Mouse (Mus musculus) limb, embryonic 10.5 days (tissue): Measurements from ENCODE around the gene Exosc8. TPM values are rescaled to one million over a fixed set of nuclear protein-coding genes. Genes with fewer than 3 reads are reported as not detected.
"Not testable (repeated sequence)": the region's sequence is repeated elsewhere in the genome, so short reads cannot be mapped to it uniquely, and the experiment has no call there.

Source experiments
- DNase-seq: peaks from one replicate; pipeline ENCODE4 v3.0.0-alpha.2; 2017; ENCODE audit warnings: low spot score
- H3K27ac ChIP-seq: fragments of 300-500 bp; sonication (generic); 2 replicates; pipeline ENCODE4 v1.5.1; 2016; ENCODE audit warnings: mild to moderate bottlenecking
- H3K27me3 ChIP-seq: fragments of 300-500 bp; sonication (generic); 2 replicates; pipeline ENCODE4 v1.6.1; 2016; ENCODE audit warnings: low read depth, mild to moderate bottlenecking; ENCODE audit not compliant: poor library complexity, severe bottlenecking
- H3K36me3 ChIP-seq: fragments of 300-500 bp; sonication (generic); 2 replicates; pipeline ENCODE4 v1.6.1; 2016; ENCODE audit warnings: mild to moderate bottlenecking, moderate library complexity
- H3K4me1 ChIP-seq: fragments of 300-500 bp; sonication (generic); 2 replicates; pipeline ENCODE4 v1.6.1; 2016
- H3K4me3 ChIP-seq: fragments of 300-500 bp; sonication (generic); 2 replicates; pipeline ENCODE4 v1.5.1; 2016; ENCODE audit warnings: mild to moderate bottlenecking, moderate library complexity
- H3K9me3 ChIP-seq: fragments of 300-500 bp; sonication (generic); replicated peaks from 2 replicates; pipeline ENCODE4 v1.6.1; 2016; ENCODE audit warnings: mild to moderate bottlenecking
- WGBS: fragments of 180-500 bp; shearing (Covaris S2); methylation state at CpG from one replicate; pipeline ENCODE4 v1.1.7; 2016; 5-methylcytosine and 5-hydroxymethylcytosine counted together
- polyA plus RNA-seq: library from polyadenylated mRNA; unstranded; fragments of >200 nt; fragmentation: Nextera tagmentation; extraction: Ambion mirVana; gene quantifications from 2 replicates; pipeline ENCODE4 v1.2.1, GENCODE M21; 2016

The Exosc8 gene
- polyA plus RNA-seq, 1 experiment from 2014 or later, result 183 TPM

DNA sequence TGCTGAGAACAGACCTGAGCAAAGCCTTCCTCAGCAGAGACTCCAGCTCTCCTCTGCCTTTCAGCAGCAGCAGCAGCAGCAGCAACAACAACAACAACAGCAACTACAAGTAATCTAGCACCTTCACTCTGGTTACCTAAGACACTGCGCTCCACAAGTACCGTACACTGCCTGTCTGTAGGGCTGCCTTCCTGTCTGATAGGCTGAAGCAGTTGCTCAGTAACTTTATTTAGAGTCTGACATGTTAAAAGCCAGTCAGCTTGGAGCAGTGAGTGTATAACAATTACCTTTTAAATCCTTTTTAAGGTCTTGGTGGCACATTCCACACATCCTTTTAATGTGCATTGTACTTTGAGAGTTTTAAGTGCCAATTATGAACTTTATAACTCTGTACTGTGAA lies 7.6 kb downstream of the Exosc8 start:
- H3K27ac ChIP-seq, result no peak overlapping the region
- no peak overlapping the region for H3K4me3 ChIP-seq
- 93% methylated on average over 2 of the region's 2 CpGs for WGBS
- no peak for DNase-seq
- peaks cover 96% of the 10 kb centered on the region for H3K36me3 ChIP-seq
- H3K9me3 ChIP-seq, result no peaks in the 10 kb centered on the region
- peaks cover 12% of the 10 kb centered on the region for H3K4me1 ChIP-seq
- no peaks in the 10 kb centered on the region for H3K27me3 ChIP-seq

GRCm38 (mm10) chr3:54725344-54725743 lies 9.8 kb downstream of the Exosc8 start:
- peaks cover 95% of the 10 kb centered on the region for H3K36me3 ChIP-seq
- DNase-seq, result no peak
- no peaks in the 10 kb centered on the region for H3K27me3 ChIP-seq
- H3K4me1 ChIP-seq, result no peaks in the 10 kb centered on the region
- WGBS, result 90% methylated on average over 2 of the region's 2 CpGs
- no peak overlapping the region for H3K4me3 ChIP-seq
- H3K27ac ChIP-seq, result no peak overlapping the region
- no peaks in the 10 kb centered on the region for H3K9me3 ChIP-seq

DNA sequence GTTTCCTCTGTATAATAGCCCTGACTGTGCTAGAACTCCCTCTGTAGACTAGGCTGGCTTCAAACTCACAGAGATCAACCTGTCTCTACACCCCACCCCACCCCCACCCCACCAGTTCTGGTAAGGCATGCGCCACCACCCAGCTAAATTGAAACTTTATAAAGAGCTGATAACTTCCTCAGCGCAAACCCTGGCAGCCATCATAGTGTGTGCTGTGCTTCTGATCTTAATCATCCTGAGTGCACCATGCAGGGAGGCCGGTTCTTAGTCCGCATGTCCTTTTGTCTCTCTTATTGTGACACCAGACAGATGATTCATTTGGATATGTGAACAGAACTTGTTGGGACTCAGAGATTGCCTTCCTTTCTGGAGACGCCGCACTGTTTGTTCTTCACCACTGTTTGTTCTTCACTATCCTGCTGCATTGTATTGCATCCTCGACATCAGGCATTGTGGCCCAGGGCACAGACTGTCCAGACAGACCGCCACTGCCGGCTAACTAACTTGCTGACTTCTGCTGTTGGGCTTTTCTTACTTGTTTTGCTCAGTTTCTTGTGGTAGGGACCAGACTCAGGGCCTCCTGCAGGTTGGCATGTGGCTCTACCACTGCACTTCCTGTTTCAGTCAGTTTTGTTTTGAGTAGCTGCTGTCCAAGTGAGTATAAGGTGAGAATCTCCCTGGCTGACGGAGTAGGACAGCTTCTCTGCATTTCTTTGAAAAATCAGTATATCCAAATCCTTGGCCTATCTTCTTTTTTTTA lies 11.3 kb downstream of the Exosc8 start:
- DNase-seq, result no peak
- H3K36me3 ChIP-seq, result peaks cover 91% of the 10 kb centered on the region
- no peak overlapping the region for H3K27ac ChIP-seq
- H3K4me1 ChIP-seq, result no peaks in the 10 kb centered on the region
- no peaks in the 10 kb centered on the region for H3K27me3 ChIP-seq
- 93% methylated on average over 10 of the region's 10 CpGs for WGBS
- H3K9me3 ChIP-seq, result no peaks in the 10 kb centered on the region
- H3K4me3 ChIP-seq, result no peak overlapping the region

- H3K4me3 ChIP-seq, result no peak overlapping the region
- no peaks in the 10 kb centered on the region for H3K27me3 ChIP-seq
- peaks cover 95% of the 10 kb centered on the region for H3K36me3 ChIP-seq
- WGBS, result 81% methylated on average over 3 of the region's 3 CpGs
- DNase-seq, result no peak
- no peak overlapping the region for H3K27ac ChIP-seq
- H3K4me1 ChIP-seq, result no peaks in the 10 kb centered on the region
- no peaks in the 10 kb centered on the region for H3K9me3 ChIP-seq
These were observed 16.2 kb downstream of the Exosc8 start for GRCm38 (mm10) chr3:54718947-54719346.

DNA sequence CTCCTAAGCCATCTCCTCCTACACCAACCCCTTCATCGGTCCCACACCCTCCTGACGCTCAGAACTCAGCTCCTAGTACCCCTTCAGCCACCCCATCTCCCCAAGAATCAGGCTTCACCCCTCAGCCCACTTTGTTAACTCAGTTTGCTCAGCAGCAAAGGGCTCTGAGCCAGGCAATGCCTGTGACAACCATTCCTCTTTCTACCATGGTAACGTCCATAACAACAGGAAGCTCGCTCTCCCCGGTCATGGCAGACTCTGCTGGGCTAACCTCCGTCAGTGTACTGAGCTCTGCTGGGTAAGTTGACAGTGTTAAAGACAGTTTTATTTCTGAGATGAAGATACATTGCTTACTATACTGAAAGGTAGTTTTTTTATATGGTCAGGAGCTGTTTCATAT lies 17.8 kb downstream of the Exosc8 start:
- Histone ChIP-seq H3K9me3 (no peaks in the 10 kb centered on the region), H3K4me3 (no peak overlapping the region), H3K36me3 (peaks cover 95% of the 10 kb centered on the region), H3K27me3 (no peaks in the 10 kb centered on the region), H3K27ac (no peak overlapping the region), H3K4me1 (no peaks in the 10 kb centered on the region)
- 86% methylated on average over 6 of the region's 6 CpGs for WGBS
- DNase-seq, result no peak

- no peaks in the 10 kb centered on the region for H3K27me3 ChIP-seq
- no peak overlapping the region for H3K27ac ChIP-seq
- peaks cover 95% of the 10 kb centered on the region for H3K36me3 ChIP-seq
- H3K4me1 ChIP-seq, result no peaks in the 10 kb centered on the region
- WGBS, result 96% methylated on average over 6 of the region's 6 CpGs
- DNase-seq, result no peak
- H3K9me3 ChIP-seq, result no peaks in the 10 kb centered on the region
- no peak overlapping the region for H3K4me3 ChIP-seq
These were observed 19.7 kb downstream of the Exosc8 start for GRCm38 (mm10) chr3:54715461-54715860.

DNA sequence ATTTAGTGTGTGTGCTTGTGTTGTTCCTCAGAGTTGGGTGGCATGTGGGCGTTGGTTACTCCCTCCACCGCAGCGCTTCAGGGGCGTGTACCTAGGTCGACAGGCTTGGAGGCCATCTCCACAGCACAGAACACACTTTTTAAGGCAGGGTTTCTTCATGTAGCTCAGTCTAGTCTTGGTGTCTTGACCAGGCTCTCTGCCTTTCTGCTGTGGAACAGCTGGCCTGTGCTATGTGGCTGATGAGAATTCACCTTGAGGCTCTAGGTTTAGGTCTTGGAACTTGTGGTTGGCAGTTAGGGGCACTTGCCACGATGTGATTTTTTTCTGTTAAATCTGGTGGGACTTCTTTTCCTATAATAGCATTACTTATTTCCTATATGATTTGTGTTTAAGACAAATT lies 20.9 kb downstream of the Exosc8 start, which contains the start of gene Gm21958:
Gene Gm21958, minus strand, starts transcription at position 101 of the 400 bp plus-strand sequence.
- no peak for DNase-seq

DNA sequence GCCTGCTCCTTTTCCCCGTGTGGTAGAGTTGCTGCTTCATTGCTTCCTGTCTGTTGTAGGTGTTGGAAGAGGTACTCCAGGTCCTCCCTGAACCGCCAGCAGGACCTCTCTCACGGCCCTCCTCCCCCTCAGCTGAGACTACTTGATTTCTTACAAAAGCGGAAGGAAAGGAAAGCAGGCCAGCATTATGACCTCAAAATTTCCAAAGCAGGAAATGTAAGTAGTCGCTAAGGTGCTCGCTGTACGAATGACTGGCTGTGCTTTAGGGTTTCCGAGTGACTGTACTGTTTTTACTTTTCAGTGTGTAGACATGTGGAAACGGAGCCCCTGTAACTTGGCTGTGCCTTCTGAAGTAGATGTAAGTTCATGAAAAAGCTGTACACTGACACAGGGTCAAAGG lies 26.2 kb downstream of the Exosc8 start:
- no peak overlapping the region for H3K4me3 ChIP-seq
- WGBS, result 83% methylated on average over 9 of the region's 9 CpGs
- peaks cover 98% of the 10 kb centered on the region for H3K36me3 ChIP-seq
- no peaks in the 10 kb centered on the region; the same call in 1 of the 2 replicates for H3K4me1 ChIP-seq
- DNase-seq, result no peak
- no peaks in the 10 kb centered on the region for H3K27me3 ChIP-seq
- no peak overlapping the region for H3K27ac ChIP-seq
- H3K9me3 ChIP-seq, result no peaks in the 10 kb centered on the region

More for the DNA sequence above, 20.9 kb downstream of the Exosc8 start, which contains the start of gene Gm21958:
- H3K4me3 ChIP-seq, result no peak within 1 kb of the TSS
- WGBS, result 94% methylated on average over 6 of the region's 6 CpGs
- H3K36me3 ChIP-seq, result peaks cover 100% of the 10 kb centered on the region
- no peaks in the 10 kb centered on the region for H3K9me3 ChIP-seq
- H3K27me3 ChIP-seq, result no peaks in the 10 kb centered on the region
- no peaks in the 10 kb centered on the region for H3K4me1 ChIP-seq
- no peak within 1 kb of the TSS for H3K27ac ChIP-seq

- 94% methylated on average over 8 of the region's 8 CpGs for WGBS
- not testable (repeated sequence) for DNase-seq, H3K27ac ChIP-seq, H3K9me3 ChIP-seq, H3K27me3 ChIP-seq, H3K4me3 ChIP-seq, H3K4me1 ChIP-seq
- H3K36me3 ChIP-seq, result peaks cover 94% of the 10 kb centered on the region
These were observed 31.1 kb downstream of the Exosc8 start for GRCm38 (mm10) chr3:54704106-54704505.

DNA sequence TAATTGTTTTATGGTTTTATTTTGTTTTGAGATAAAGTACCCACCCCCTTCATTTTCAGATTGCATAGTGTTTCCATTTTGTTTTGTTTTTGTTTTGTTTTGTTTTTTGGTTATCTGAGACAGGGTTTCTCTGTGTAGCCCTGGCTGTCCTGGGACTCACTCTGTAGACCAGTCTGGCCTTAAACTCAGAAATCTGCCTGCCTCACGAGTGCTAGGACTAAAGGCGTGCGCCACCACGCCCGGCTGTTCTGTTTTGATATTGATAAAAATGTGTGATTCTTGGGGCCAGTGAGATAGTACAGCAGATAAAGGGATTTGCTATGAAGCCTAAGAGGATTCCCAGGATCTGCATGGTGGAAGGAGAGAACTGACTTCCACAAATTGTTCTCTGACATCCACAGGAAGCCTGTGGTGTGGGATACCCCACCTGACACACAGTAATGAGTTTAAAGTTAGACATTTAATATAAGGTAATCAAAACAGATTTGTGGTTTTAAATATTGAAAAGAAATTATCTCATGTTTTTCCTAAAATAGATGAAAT lies 35.4 kb downstream of the Exosc8 start:
- Histone ChIP-seq H3K27ac (no peak overlapping the region), H3K4me1 (no peaks in the 10 kb centered on the region), H3K4me3 (no peak overlapping the region), H3K9me3 (no peaks in the 10 kb centered on the region), H3K36me3 (peaks cover 96% of the 10 kb centered on the region), H3K27me3 (no peaks in the 10 kb centered on the region)
- no peak for DNase-seq
- 79% methylated on average over 5 of the region's 5 CpGs for WGBS

DNA sequence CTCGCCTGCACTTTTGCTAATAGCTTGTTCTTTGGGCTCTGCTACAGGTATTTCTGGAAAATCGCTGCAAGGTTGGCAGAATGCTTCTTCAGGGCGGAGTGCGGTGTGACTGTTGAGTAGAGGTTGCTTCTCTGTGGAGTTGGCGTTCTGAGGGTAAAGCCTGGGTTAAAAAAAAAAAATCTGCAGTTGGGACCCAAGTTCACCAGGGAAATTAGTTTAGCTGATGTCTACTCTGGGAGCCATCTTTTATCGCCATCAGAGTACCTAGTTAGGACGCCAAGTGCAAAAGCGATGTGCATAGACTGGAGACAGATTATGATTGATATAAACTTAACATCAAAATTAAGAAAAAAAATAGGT lies 42.2 kb downstream of the Exosc8 start:
- H3K27me3 ChIP-seq, result no peaks in the 10 kb centered on the region
- WGBS, result under 1% methylated on average over 8 of the region's 8 CpGs
- 0 out of 2 replicates have a peak, but pooled peaks cover 4% of the 10 kb centered on the region for H3K4me1 ChIP-seq
- no peak for DNase-seq
- H3K27ac ChIP-seq, result peak overlapping the region; percentile 92
- peaks cover 37% of the 10 kb centered on the region for H3K36me3 ChIP-seq
- no peaks in the 10 kb centered on the region for H3K9me3 ChIP-seq
- H3K4me3 ChIP-seq, result peak overlapping the region; percentile 77

- H3K4me1 ChIP-seq, result 0 out of 2 replicates have a peak, but pooled peaks cover 4% of the 10 kb centered on the region
- peak; percentile 97 for DNase-seq
- WGBS, result 2% methylated on average over 65 of the region's 65 CpGs
These were observed 42.8 kb downstream of the Exosc8 start, which contains the start of gene Supt20 for GRCm38 (mm10) chr3:54692202-54693055. Gene Supt20 (plus strand): TSS chr3:54692807.

DNA sequence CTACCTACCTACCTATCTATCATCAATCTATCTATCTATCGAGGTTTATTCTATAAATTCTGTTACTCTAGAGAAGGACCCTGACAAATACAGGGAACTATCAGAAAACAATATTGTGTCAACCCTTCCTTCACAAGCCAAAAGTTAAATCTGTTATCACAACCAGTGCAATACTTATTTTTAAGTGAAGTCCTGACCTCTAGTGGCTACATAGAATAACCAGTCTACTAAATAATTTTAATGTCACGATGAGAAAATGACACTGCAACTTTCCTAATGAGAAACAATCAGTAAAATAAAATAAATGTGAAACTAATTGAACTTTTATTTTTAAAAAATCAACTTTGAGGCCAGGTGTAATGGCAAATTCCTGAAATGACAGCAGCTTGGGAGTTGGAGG lies 46.1 kb downstream of the Exosc8 start:
- no peaks in the 10 kb centered on the region for H3K9me3 ChIP-seq
- no peaks in the 10 kb centered on the region for H3K36me3 ChIP-seq
- H3K4me3 ChIP-seq, result no peak overlapping the region
- DNase-seq, result no peak
- no peak overlapping the region for H3K27ac ChIP-seq
- no peaks in the 10 kb centered on the region for H3K27me3 ChIP-seq
- 0 out of 2 replicates have a peak, but pooled peaks cover 4% of the 10 kb centered on the region for H3K4me1 ChIP-seq
- WGBS, result 64% methylated on average over 2 of the region's 2 CpGs

More at GRCm38 (mm10) chr3:54692202-54693055, 42.8 kb downstream of the Exosc8 start, which contains the start of gene Supt20:
- H3K9me3 ChIP-seq, result no peaks in the 10 kb centered on the region
- H3K36me3 ChIP-seq, result peaks cover 31% of the 10 kb centered on the region
- H3K27ac ChIP-seq, result peak within 1 kb of the TSS; percentile 92
- H3K27me3 ChIP-seq, result no peaks in the 10 kb centered on the region
- H3K4me3 ChIP-seq, result peak within 1 kb of the TSS; percentile 77
